Mouse (Mus musculus): ENCODE measurements around the gene Lrrc36. TPM values are rescaled to one million over a fixed set of nuclear protein-coding genes. Genes with fewer than 3 reads are reported as not detected.
A peak's percentile ranks its signal among the peaks of the same experiment; 100 is the strongest.

The Lrrc36 gene
- polyA plus RNA-seq, 1 experiment from 2014 or later, result 0.44 TPM

DNA sequence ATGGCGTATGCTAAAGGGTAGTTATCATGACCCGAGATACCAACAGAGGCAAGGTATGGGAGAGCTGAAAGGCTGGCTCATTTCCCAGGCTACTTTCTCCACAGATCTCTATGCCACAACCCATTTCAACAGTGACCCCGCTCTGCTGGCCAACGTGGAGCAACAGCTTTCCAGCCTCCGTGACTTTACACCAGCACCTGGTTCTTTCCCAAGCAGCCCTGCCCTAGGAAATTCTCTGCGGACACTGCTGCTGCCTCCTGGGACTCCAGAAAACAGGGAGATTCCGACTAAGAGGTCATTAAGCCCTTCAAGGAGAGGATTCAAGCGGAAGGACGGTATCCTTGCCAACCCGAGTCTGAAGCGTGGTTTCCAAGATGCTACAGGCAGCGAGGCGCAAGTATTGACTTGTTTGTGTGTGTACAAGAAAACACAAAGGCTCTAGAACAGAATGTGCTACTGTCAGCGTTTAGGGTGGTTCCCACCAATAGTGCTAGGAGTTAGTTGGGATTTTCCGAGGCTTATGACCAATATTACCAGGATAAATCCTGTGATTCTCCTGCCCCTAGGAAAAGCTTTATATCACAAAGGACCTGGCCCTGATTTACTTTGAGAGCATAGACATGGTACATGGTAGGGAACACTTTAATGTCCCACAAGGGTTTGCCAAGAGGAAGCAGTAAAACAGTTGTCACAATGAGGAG lies 38.7 kb downstream of the Lrrc36 start:
- no peak overlapping the region for H3K9ac ChIP-seq
- peaks cover 10% of the 10 kb centered on the region; the same call in 1 of the 2 replicates for H3K4me1 ChIP-seq
- H3K9me3 ChIP-seq (replicated peaks), result no peaks in the 10 kb centered on the region
- H3K27ac ChIP-seq, result no peak overlapping the region
- H3K4me3 ChIP-seq, result no peak overlapping the region
- no peaks in the 10 kb centered on the region for H3K36me3 ChIP-seq (ENCODE audit: poor library complexity, severe bottlenecking)
- H3K4me2 ChIP-seq, result no peak overlapping the region
- no peak for ATAC-seq
- H3K27me3 ChIP-seq, result no peaks in the 10 kb centered on the region
- WGBS, result 37% methylated on average over 15 of the region's 15 CpGs

DNA sequence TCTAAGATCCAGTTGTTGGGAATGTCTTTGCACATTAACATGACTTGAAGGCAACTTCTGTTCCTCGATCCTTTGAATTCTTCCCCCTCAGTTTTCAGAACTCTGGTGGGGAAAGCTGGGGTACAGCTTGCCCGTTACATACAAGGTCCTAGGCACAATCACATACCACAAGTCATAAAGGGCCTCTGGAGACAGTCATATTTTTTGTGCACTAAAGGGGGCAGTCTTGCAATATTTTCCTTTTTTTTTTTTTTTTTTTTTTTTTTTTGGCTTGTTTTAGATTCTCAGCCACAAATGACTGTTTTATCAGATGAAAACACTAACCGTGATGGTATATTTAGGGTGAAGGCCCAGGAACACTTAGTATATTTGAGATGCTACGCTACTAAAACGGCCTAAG lies 39.9 kb downstream of the Lrrc36 start:
- Histone ChIP-seq H3K4me2 (no peak overlapping the region), H3K4me3 (no peak overlapping the region), H3K9ac (no peak overlapping the region), H3K9me3 (replicated peaks) (no peaks in the 10 kb centered on the region), H3K36me3 (ENCODE audit: poor library complexity, severe bottlenecking) (no peaks in the 10 kb centered on the region), H3K27ac (no peak overlapping the region), H3K27me3 (no peaks in the 10 kb centered on the region), H3K4me1 (peaks cover 12% of the 10 kb centered on the region; the same call in 1 of the 2 replicates)
- no peak for ATAC-seq
- WGBS, result 88% methylated on average over 5 of the region's 5 CpGs

DNA sequence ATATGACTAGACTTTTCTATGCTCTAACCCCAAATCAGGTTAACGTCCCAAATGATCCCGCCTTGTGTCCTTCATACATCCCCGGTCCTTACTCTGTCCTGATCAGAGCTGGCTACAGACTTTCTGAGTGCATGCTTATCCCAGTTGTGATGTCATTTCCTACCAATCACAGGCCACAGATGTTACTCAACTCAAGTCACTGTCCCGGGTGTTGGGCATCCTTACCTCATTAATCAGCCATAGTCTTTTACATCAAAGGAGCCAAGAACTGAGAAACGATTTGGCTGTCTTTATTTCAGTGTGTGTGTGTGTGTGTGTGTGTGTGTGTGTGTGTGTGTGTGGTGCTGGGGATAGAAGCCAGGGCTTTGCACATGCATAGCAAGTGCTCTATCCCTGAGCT lies 40.7 kb downstream of the Lrrc36 start:
- Histone ChIP-seq H3K4me1 (peaks cover 15% of the 10 kb centered on the region; the same call in 1 of the 2 replicates), H3K9me3 (replicated peaks) (no peaks in the 10 kb centered on the region), H3K27me3 (no peaks in the 10 kb centered on the region), H3K9ac (no peak overlapping the region), H3K4me3 (no peak overlapping the region), H3K27ac (no peak overlapping the region), H3K4me2 (no peak overlapping the region), H3K36me3 (ENCODE audit: poor library complexity, severe bottlenecking) (no peaks in the 10 kb centered on the region)
- no peak for ATAC-seq
- WGBS, result 62% methylated on average over 5 of the region's 5 CpGs

DNA sequence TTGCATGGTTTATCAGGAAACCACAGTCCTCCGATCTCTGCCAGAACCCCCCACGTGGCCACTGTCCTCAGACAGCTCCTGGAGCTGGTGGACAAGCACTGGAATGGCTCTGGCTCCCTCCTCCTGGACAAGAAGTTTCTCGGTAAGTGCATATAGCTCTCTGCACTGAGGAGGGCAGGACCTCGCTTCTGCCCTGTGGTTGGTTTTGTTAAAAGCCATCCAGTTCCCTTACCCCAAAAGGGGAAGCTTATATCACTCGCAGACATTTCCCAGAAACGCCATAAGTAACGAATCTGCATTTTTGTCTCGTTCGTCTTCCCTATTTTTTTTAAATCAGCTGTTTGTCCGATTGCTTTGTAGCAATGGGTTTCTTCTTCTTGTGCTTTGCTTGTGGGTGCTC lies 41.8 kb downstream of the Lrrc36 start:
- 63% methylated on average over 10 of the region's 10 CpGs for WGBS
- H3K27me3 ChIP-seq, result no peaks in the 10 kb centered on the region
- ATAC-seq, result no peak

DNA sequence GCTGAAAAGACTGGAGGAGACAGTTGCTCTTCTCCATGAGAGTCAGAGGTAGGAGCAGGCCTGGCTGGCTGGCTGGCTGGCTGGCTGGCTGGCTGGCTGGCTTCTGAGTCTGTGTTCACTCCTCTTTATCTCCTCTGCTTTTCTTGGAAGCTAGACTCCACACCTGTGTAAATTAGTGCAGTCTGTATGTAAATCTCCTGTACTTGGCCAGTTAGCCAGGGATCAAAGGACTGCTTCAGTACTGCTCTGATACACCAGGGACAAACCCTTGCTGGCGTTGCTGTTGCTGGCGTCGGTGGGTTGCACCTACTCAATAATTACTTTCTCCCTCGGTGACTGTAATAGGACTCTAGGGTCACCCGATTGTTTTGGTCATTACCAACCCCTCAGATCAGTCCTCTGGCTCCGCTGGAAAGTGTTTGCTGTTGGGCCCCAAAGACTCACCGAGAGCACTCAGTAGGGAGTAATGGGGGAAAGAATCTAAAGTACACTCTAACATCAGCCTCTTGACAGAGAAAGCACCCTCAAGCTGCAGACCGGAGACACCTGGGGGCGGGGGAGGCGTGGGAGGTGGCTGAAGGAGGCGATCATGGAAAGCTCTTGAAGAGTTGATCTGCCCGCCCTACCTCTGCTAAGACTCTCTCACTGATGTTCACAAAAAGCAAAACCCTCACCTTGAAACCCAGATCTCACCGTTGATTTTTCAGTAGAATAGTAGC lies 47.9 kb downstream of the Lrrc36 start:
- no peaks in the 10 kb centered on the region for H3K27me3 ChIP-seq
- no peak overlapping the region for H3K9ac ChIP-seq
- H3K36me3 ChIP-seq (ENCODE audit: poor library complexity, severe bottlenecking), result no peaks in the 10 kb centered on the region
- H3K4me1 ChIP-seq, result peaks cover 5% of the 10 kb centered on the region; the same call in 1 of the 2 replicates
- H3K4me3 ChIP-seq, result no peak overlapping the region
- no peak overlapping the region for H3K4me2 ChIP-seq
- H3K9me3 ChIP-seq (replicated peaks), result no peaks in the 10 kb centered on the region
- no peak overlapping the region for H3K27ac ChIP-seq
- no peak for ATAC-seq
- WGBS, result 77% methylated on average over 13 of the region's 13 CpGs

More for the DNA sequence above, 41.8 kb downstream of the Lrrc36 start:
- Histone ChIP-seq H3K27ac (no peak overlapping the region), H3K9ac (no peak overlapping the region), H3K9me3 (replicated peaks) (no peaks in the 10 kb centered on the region), H3K36me3 (ENCODE audit: poor library complexity, severe bottlenecking) (no peaks in the 10 kb centered on the region), H3K4me3 (no peak overlapping the region), H3K4me1 (peaks cover 15% of the 10 kb centered on the region; the same call in 1 of the 2 replicates), H3K4me2 (no peak overlapping the region)

DNA sequence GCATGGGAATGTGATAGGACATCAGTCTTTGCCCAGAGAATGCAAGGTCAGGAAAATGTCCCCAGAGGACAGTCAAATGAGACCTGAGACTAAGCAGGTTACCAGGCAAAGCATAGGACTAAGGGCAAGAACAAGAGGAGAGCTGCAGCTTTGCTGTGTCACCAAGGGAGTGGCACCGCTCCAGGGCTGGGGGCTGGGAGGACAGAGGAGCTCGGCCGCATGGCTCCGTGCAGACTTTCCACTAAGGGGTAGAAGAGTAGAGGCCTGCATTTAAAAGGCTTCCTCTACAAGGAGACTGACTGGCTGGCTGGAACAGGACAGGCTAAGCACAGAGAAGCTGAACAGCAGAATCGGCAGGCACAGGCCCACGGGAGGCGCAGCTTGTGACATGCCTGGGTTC lies 51.2 kb downstream of the Lrrc36 start:
- H3K4me2 ChIP-seq, result no peak overlapping the region
- H3K36me3 ChIP-seq (ENCODE audit: poor library complexity, severe bottlenecking), result 0 out of 2 replicates have a peak, but pooled peaks cover 3% of the 10 kb centered on the region
- no peak overlapping the region for H3K4me3 ChIP-seq
- peaks cover 12% of the 10 kb centered on the region for H3K4me1 ChIP-seq
- no peak overlapping the region for H3K27ac ChIP-seq
- no peaks in the 10 kb centered on the region for H3K27me3 ChIP-seq
- H3K9ac ChIP-seq, result no peak overlapping the region
- H3K9me3 ChIP-seq (replicated peaks), result no peaks in the 10 kb centered on the region
- no peak for ATAC-seq
- 81% methylated on average over 7 of the region's 7 CpGs for WGBS

DNA sequence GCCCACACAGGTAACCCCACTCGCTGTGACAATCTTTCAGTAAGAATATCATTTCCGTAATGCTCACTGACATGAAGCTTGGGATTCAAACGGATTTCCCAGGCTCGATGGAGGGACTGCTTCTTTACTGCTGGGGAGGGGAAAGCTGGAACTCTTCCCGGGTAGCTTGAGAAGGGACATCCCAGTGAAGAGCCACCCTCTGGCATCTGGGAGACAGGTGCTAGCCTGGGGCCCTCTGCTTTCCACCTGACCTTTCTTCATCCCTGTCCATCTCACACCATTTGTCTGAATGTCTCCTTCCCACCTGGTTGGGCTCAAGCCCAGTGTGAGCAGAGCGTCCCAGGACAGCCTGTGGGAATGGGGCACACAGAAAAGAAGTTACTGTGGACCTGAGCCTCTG lies 52.9 kb downstream of the Lrrc36 start:
- 87% methylated on average over 6 of the region's 6 CpGs for WGBS
- ATAC-seq, result no peak
- Histone ChIP-seq H3K4me3 (no peak overlapping the region), H3K4me2 (no peak overlapping the region), H3K27ac (peak overlapping the region; percentile 7; the same call in 1 of the 2 replicates), H3K9ac (no peak overlapping the region), H3K4me1 (peaks cover 29% of the 10 kb centered on the region), H3K27me3 (no peaks in the 10 kb centered on the region), H3K36me3 (ENCODE audit: poor library complexity, severe bottlenecking) (0 out of 2 replicates have a peak, but pooled peaks cover 3% of the 10 kb centered on the region), H3K9me3 (replicated peaks) (no peaks in the 10 kb centered on the region)

DNA sequence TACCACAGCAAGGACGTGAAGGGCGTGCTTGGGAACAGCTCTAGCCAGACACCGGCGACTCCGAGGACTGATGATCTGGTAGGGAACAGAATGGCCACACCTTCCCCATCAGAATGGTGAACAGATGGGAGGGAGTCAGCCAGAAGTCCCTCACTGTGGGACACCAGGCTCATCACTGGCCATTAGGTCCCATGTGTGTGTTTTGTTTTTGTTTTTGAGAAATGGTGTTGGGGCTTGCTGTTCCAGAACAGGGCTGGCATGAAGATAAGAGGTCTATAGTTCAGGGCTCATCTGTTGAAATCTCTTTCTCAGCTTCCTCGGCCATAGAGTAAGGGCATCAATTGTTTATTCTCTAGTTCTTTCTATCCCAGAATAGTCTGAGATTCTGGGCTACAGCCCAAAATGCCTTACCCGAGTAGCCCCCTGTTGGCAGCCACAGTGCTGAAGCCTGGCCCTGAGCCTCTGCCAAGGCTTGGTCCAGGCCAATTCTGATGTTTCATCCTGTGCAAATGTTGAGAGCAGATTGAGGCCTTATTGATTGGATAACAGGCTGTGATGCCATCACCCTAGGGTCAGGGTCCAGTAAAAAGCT lies 53.4 kb downstream of the Lrrc36 start:
- Histone ChIP-seq H3K9me3 (replicated peaks) (no peaks in the 10 kb centered on the region), H3K4me1 (peaks cover 34% of the 10 kb centered on the region), H3K27ac (peak overlapping the region; percentile 53; the same call in 1 of the 2 replicates), H3K9ac (no peak overlapping the region), H3K4me3 (no peak overlapping the region), H3K4me2 (no peak overlapping the region), H3K27me3 (no peaks in the 10 kb centered on the region), H3K36me3 (ENCODE audit: poor library complexity, severe bottlenecking) (0 out of 2 replicates have a peak, but pooled peaks cover 3% of the 10 kb centered on the region)
- ATAC-seq, result no peak
- 69% methylated on average over 7 of the region's 7 CpGs for WGBS

DNA sequence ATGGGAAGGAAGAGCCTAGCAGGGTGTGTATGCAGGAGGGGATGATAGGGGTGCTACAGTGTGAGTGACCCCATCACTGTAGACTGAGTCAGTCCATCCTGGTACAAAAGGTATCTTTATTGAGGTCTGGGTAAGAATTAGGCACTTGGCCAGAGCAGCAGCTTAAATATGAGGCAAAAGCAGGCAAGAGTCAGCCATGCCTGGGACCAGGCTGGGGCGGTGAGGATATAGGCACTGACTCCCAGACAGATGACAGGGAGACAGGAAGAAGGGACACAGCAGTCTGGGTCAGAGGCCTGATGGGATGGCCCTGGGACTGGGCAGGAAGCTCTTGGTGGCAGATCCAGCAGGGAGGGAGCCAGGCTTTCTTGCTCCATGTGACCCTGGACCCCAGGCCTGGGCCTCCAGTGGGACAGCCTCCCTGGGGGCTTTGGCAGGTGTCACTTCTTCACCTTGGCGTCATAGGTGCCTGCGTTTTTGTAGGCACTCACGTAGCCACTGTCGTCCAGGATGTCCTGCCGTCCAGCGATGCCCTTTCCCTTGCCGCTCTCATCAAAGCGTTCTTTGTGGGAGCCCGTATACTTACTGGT lies 54.1 kb downstream of the Lrrc36 start:
- Histone ChIP-seq H3K4me2 (no peak overlapping the region), H3K9ac (no peak overlapping the region), H3K4me3 (no peak overlapping the region), H3K36me3 (ENCODE audit: poor library complexity, severe bottlenecking) (0 out of 2 replicates have a peak, but pooled peaks cover 3% of the 10 kb centered on the region), H3K4me1 (peaks cover 39% of the 10 kb centered on the region), H3K27ac (peak overlapping the region; percentile 53; the same call in 1 of the 2 replicates), H3K9me3 (replicated peaks) (no peaks in the 10 kb centered on the region), H3K27me3 (peaks cover 2% of the 10 kb centered on the region; the same call in 1 of the 2 replicates)
- WGBS, result 96% methylated on average over 10 of the region's 10 CpGs
- no peak for ATAC-seq

DNA sequence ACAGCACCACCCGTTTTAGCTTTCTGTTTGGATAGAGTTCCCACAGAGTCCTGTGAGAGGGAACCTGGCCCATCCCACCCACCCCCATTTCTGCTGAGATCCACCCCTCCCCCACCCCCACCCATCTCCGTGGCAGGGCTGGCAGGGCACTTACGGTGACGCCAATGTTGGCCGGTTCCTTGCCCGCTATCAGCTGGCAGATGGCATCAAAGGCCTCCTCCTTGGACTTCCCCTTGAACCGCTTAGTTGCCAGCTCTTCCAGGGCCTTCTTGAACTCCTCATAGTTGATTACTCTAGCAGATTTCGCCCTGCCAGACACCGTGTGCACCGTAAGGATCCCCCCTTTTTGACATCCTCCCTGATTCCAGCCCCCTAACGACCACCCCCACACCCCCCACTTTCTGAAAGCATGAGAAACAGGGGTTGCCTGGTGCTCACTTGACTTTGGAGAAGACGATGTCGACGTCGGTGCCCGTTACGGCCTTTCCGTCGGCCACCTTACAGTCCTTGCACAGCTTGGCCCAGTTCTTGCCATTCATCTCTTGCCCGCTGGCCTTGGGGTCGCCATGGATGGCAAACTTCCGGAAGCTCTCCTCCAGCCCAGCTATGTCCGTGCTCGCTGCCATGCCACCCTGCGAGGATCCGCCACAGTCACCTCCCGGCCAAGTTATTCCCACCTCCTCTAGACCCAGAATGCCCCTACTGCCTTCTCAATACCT lies 54.8 kb downstream of the Lrrc36 start:
- H3K27ac ChIP-seq, result no peak overlapping the region
- H3K27me3 ChIP-seq, result peaks cover 9% of the 10 kb centered on the region
- no peak overlapping the region for H3K4me2 ChIP-seq
- H3K4me1 ChIP-seq, result peaks cover 44% of the 10 kb centered on the region
- H3K4me3 ChIP-seq, result no peak overlapping the region
- no peak overlapping the region for H3K9ac ChIP-seq
- no peaks in the 10 kb centered on the region for H3K9me3 ChIP-seq (replicated peaks)
- ATAC-seq, result no peak
- WGBS, result 90% methylated on average over 27 of the region's 27 CpGs
- H3K36me3 ChIP-seq (ENCODE audit: poor library complexity, severe bottlenecking), result 0 out of 2 replicates have a peak, but pooled peaks cover 3% of the 10 kb centered on the region

DNA sequence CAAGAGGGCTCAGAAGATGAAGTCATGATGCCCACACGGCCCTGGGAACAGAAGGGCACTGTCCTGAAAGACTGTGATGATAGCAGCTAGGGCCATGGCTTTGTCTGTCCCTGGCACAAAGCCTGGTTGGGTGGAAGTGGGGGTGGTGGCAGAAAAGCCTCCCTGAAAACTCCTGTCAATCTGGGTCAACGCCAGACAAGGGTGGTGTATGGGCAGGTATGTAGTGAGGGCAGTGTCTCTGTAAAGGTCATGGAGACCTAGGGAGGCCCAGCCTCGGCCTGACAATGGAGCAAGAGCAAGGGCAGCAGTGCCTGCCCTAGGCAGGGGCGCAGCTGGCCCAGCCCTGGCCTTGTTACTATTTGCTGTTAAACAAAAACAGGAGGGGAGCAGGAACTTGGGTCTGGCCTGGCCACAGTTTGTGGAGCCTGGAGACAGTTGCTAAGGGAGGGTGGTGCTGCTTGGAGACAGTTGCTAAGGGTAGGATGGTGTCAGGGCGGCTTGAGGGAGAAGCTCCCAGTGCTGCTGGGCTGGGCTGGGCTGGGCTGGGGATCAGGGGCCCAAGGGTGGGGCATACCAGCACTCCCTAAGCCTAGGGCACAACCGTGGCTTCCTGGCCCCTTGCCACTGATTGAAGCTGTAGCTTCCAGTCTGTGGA lies 55.8 kb downstream of the Lrrc36 start:
- Histone ChIP-seq H3K27me3 (peaks cover 16% of the 10 kb centered on the region), H3K9me3 (replicated peaks) (no peaks in the 10 kb centered on the region), H3K36me3 (ENCODE audit: poor library complexity, severe bottlenecking) (0 out of 2 replicates have a peak, but pooled peaks cover 3% of the 10 kb centered on the region), H3K4me3 (no peak overlapping the region), H3K4me2 (peak overlapping the region; percentile 62), H3K4me1 (peaks cover 54% of the 10 kb centered on the region), H3K27ac (peak overlapping the region; percentile 49), H3K9ac (0 out of 2 replicates have a peak overlapping the region, but pooled peaks have one; percentile 12)
- peak; percentile 31 for ATAC-seq
- 31% methylated on average over 6 of the region's 6 CpGs for WGBS
